Mouse (Mus musculus): Measurements from ENCODE around the gene C2. TPM values are rescaled to one million over a fixed set of nuclear protein-coding genes. Genes with fewer than 3 reads are reported as not detected.

Gene C2
- 1 to 10 TPM in 15 of 26 experiments, under 1 TPM in 4, not detected in 7; 0.47 to 4.5 (median 2.3) TPM for total RNA-seq (2018; cell fraction: chromatin; rRNA removed)
- total RNA-seq (2018; cell fraction: cytosol; rRNA removed) = 1 to 10 TPM in 15 of 26 experiments, under 1 TPM in 11; 0.43 to 2.4 (median 1.1) TPM
- 1 to 10 TPM in 17 of 26 experiments, under 1 TPM in 7, not detected in 2; 0.38 to 3.6 (median 1.5) TPM for total RNA-seq (2018; cell fraction: nucleus; rRNA removed)
- 0.63 to 0.95 TPM (median 0.86 TPM) in 3 replicates for polyA plus RNA-seq (2018)

DNA sequence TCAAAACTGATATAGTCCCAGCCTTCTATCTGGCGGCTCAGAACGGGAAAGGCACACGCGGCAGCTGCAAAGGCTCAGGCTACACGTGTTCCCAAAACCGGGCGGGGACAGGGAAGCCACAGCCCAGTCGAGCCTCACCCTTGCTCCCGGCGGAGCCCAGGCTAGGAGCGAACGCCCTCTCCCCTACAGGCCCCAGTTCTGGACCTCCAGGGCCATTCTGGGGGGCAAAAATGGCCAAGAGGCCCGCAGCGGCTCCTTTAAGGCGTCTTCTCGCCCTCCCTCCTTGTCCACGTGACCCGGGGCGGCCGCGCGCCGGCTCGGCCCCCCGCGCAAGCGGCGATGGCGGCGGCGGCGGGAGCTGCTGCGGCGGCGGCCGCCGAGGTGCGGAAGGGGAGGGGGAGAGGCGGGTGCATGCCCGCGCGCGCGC lies at the start of gene C2, which contains the start of gene Ehmt2:
TSS of gene C2 (minus strand) at position 106 of the 427 bp plus-strand sequence.
TSS of gene Ehmt2 (plus strand) at position 310 of the 427 bp plus-strand sequence.
- Histone ChIP-seq H3K36me3 (ENCODE audit: inconsistent target) (peaks cover 12% of the 10 kb centered on the region), H3K4me3 (ENCODE audit: inconsistent target) (peak within 1 kb of the TSS; percentile 84), H3K79me2 (ENCODE audit: inconsistent target) (peaks cover 41% of the 10 kb centered on the region), H3K27ac (peak within 1 kb of the TSS; percentile 88)
- WGBS (ENCODE audit: missing documents) = under 1% methylated on average over 30 of the region's 44 CpGs

GRCm38 (mm10) chr17:34947606-34948005 lies 49.5 kb upstream of the C2 start:
- H3K27ac ChIP-seq = no peak overlapping the region
- H3K4me3 ChIP-seq (ENCODE audit: inconsistent target) = no peak overlapping the region
- 30% methylated on average over 6 of the region's 8 CpGs for WGBS (ENCODE audit: missing documents)
- peaks cover 13% of the 10 kb centered on the region for H3K79me2 ChIP-seq (ENCODE audit: inconsistent target)
- peaks cover 12% of the 10 kb centered on the region; the same call in 1 of the 2 replicates for H3K36me3 ChIP-seq (ENCODE audit: inconsistent target)

DNA sequence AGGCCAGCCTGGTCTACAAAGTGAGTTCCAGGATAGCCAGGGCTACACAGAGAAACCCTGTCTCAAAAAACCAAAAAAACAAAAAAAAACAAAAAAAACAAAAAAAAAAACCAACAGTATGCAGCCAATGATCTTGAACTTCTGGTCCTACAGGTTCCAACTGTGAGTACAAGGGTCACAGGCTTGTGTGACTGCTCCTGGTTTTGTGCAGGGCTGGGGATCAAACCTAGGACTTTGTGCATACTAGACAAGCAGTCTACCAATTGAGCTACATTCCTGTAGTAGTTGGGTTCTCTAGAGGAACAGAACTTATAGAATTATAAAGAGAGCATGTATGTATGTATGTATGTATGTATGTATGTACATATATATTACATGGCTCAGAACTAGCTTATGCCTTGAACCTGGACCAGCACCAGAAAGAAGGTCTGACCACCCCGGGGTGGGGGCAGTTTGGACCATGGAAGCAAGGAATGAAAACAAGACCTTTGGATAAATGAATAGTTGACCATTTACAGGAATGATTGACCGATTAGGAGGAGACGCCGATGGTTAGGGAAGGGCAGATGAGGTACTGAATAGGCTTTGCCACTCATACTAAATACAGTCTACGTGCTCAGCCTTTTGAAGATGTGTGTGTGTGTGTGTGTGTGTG lies 48.5 kb upstream of the C2 start:
- Histone ChIP-seq H3K79me2 (ENCODE audit: inconsistent target) (peaks cover 6% of the 10 kb centered on the region), H3K4me3 (ENCODE audit: inconsistent target) (no peak overlapping the region), H3K27ac (no peak overlapping the region), H3K36me3 (ENCODE audit: inconsistent target) (peaks cover 12% of the 10 kb centered on the region; the same call in 1 of the 2 replicates)
- 94% methylated on average over 5 of the region's 5 CpGs for WGBS (ENCODE audit: missing documents)

DNA sequence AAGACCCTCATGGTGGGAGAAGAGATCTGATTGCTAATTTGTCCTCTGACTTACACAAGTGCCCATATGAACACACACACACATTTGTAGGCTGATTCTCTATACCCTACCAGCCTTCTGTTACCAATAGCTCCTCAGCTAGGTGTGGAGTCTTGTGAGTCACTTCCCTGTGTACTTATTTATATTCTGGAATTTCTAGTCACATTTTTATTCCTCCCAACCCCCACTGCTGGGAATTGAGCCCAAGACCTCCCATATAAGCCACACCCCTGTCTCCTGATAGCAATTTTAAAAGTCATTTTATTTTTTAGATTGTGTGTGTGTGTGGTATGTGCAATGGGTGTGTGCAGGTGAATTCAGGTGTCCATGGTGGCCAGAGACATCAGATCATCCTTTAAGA lies 46.3 kb upstream of the C2 start:
- H3K79me2 ChIP-seq (ENCODE audit: inconsistent target) = no peaks in the 10 kb centered on the region
- no peak overlapping the region for H3K4me3 ChIP-seq (ENCODE audit: inconsistent target)
- H3K27ac ChIP-seq = no peak overlapping the region
- peaks cover under 1% of the 10 kb centered on the region; the same call in 1 of the 2 replicates for H3K36me3 ChIP-seq (ENCODE audit: inconsistent target)

GRCm38 (mm10) chr17:34943128-34943815 lies 45.2 kb upstream of the C2 start:
- Histone ChIP-seq H3K27ac (no peak overlapping the region), H3K4me3 (ENCODE audit: inconsistent target) (no peak overlapping the region), H3K79me2 (ENCODE audit: inconsistent target) (no peaks in the 10 kb centered on the region), H3K36me3 (ENCODE audit: inconsistent target) (no peaks in the 10 kb centered on the region)
- WGBS (ENCODE audit: missing documents) = 95% methylated on average over 4 of the region's 4 CpGs

- Histone ChIP-seq H3K4me3 (ENCODE audit: inconsistent target) (no peak overlapping the region), H3K79me2 (ENCODE audit: inconsistent target) (no peaks in the 10 kb centered on the region), H3K27ac (no peak overlapping the region), H3K36me3 (ENCODE audit: inconsistent target) (peaks cover 2% of the 10 kb centered on the region; the same call in 1 of the 2 replicates)
- 83% methylated on average over 15 of the region's 15 CpGs for whole genome bisulfite sequencing (ENCODE audit: missing documents)
Observed at GRCm38 (mm10) chr17:34941344-34942041, 43.4 kb upstream of the C2 start.

GRCm38 (mm10) chr17:34937960-34938505 lies 40.0 kb upstream of the C2 start:
- H3K79me2 ChIP-seq (ENCODE audit: inconsistent target) = peaks cover 29% of the 10 kb centered on the region
- no peak overlapping the region for H3K4me3 ChIP-seq (ENCODE audit: inconsistent target)
- H3K36me3 ChIP-seq (ENCODE audit: inconsistent target) = peaks cover 35% of the 10 kb centered on the region
- WGBS (ENCODE audit: missing documents) = 47% methylated on average over 6 of the region's 6 CpGs
- no peak overlapping the region for H3K27ac ChIP-seq

DNA sequence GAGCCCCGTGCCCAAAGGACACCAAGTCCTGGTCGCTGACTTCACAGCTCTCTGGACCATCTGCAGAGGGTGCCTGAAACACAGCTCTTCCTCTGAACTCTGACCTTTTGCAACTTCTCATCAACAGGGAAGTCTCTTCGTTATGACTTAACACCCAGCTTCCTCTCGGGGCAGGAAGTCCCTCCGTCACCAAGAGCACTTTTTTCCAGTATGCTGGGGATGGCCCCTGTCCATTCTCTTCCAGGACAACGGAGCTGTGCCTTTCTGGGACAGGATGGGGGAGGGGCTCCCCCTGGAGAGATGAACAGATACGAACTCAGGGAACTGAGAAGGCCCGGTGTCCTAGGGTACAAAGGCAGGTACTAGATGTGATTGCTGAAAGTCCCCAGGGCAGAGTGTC lies 36.8 kb upstream of the C2 start:
- peaks cover 41% of the 10 kb centered on the region for H3K36me3 ChIP-seq (ENCODE audit: inconsistent target)
- 0 out of 2 replicates have a peak overlapping the region, but pooled peaks have one; percentile 15 for H3K27ac ChIP-seq
- no peak overlapping the region for H3K4me3 ChIP-seq (ENCODE audit: inconsistent target)
- peaks cover 48% of the 10 kb centered on the region for H3K79me2 ChIP-seq (ENCODE audit: inconsistent target)
- WGBS (ENCODE audit: missing documents) = 37% methylated on average over 8 of the region's 8 CpGs

DNA sequence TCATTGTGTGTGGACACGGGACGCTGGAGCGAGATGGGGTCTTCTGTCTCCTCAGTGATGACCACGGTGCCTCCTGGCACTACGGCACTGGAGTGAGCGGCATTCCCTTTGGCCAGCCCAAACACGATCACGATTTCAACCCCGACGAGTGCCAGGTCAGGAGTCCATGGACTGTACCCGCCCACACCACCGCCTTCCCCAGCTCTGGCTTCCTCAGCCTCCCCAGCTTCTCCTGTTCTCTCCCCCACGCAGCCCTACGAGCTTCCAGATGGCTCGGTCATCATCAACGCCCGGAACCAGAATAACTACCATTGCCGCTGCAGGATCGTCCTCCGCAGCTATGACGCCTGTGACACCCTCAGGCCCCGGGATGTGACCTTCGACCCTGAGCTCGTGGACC lies 36.0 kb upstream of the C2 start:
- Histone ChIP-seq H3K36me3 (ENCODE audit: inconsistent target) (peaks cover 41% of the 10 kb centered on the region), H3K27ac (no peak overlapping the region), H3K79me2 (ENCODE audit: inconsistent target) (peaks cover 48% of the 10 kb centered on the region), H3K4me3 (ENCODE audit: inconsistent target) (no peak overlapping the region)
- 86% methylated on average over 23 of the region's 24 CpGs for WGBS (ENCODE audit: missing documents)

- Histone ChIP-seq H3K36me3 (ENCODE audit: inconsistent target) (peaks cover 41% of the 10 kb centered on the region), H3K4me3 (ENCODE audit: inconsistent target) (peak overlapping the region; percentile 99), H3K79me2 (ENCODE audit: inconsistent target) (peaks cover 48% of the 10 kb centered on the region), H3K27ac (peak overlapping the region; percentile 78)
- WGBS (ENCODE audit: missing documents) = 51% methylated on average over 8 of the region's 8 CpGs
Observed at GRCm38 (mm10) chr17:34932287-34932686, 34.2 kb upstream of the C2 start.

- WGBS (ENCODE audit: missing documents) = 9% methylated on average over 14 of the region's 14 CpGs
- peak overlapping the region; percentile 99 for H3K4me3 ChIP-seq (ENCODE audit: inconsistent target)
- H3K36me3 ChIP-seq (ENCODE audit: inconsistent target) = peaks cover 40% of the 10 kb centered on the region
- peak overlapping the region; percentile 78 for H3K27ac ChIP-seq
- peaks cover 48% of the 10 kb centered on the region for H3K79me2 ChIP-seq (ENCODE audit: inconsistent target)
Observed at GRCm38 (mm10) chr17:34931735-34932098, 33.7 kb upstream of the C2 start.

DNA sequence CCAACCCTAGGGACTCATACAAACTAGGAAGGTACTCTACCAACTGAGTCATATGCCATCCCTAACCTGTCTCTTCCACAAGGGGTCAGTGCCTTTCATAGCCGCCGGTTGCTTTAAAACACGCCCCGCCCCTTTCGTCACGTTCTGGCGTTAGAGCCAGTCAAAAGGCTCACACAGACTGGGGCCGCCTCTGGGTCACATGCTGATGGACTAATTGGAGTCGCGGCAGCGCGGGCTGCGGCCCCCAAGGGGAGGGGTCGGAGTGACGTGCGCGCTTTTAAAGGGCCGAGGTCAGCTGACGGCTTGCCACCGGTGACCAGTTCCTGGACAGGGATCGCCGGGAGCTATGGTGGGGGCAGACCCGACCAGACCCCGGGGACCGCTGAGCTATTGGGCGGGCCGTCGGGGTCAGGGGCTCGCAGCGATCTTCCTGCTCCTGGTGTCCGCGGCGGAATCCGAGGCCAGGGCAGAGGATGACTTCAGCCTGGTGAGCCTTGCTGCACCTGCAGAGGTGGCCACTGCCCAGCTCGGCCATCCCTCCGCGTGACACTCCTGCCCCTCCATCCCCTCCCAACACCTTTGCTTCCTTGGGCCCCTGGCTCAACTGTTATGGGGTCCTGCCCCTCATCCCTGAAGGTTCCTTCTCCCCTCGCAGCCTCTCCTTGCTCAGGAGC lies 33.1 kb upstream of the C2 start, which contains the start of gene Neu1:
TSS of gene Neu1 (plus strand) at position 193 of the 674 bp plus-strand sequence.
- H3K27ac ChIP-seq = peak within 1 kb of the TSS; percentile 78
- peak within 1 kb of the TSS; percentile 99 for H3K4me3 ChIP-seq (ENCODE audit: inconsistent target)
- under 1% methylated on average over 37 of the region's 38 CpGs for WGBS (ENCODE audit: missing documents)
- peaks cover 48% of the 10 kb centered on the region for H3K79me2 ChIP-seq (ENCODE audit: inconsistent target)
- H3K36me3 ChIP-seq (ENCODE audit: inconsistent target) = peaks cover 35% of the 10 kb centered on the region

DNA sequence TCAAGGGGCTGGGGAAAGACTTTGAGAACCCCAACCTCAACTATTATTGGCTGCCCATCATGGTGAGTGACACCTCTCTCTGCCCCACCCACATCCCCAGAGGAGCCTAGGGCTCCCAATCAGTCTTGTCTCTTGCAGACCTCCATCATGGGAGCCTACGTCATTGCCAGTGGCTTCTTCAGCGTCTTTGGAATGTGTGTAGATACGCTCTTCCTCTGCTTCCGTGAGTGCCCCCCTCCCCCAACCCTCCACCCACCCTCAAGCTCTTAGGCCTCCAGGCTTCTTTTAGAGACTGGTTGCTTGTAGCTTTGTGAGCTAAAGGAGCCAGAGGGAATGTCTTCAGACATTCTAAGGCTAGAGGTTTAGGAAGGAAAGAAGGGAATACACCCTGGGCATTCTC lies 30.8 kb upstream of the C2 start:
- Histone ChIP-seq H3K27ac (no peak overlapping the region), H3K36me3 (ENCODE audit: inconsistent target) (peaks cover 14% of the 10 kb centered on the region; the same call in 1 of the 2 replicates), H3K4me3 (ENCODE audit: inconsistent target) (no peak overlapping the region), H3K79me2 (ENCODE audit: inconsistent target) (peaks cover 27% of the 10 kb centered on the region)
- WGBS (ENCODE audit: missing documents) = 85% methylated on average over 4 of the region's 4 CpGs

All from macrophage (primary cell).